In genomic region chr10:64118833-64119232, GRCm38 (mm10) we compare ENCODE assay signal across 19 mouse cellular contexts. TPM values are rescaled to one million over a fixed set of nuclear protein-coding genes. Genes with fewer than 3 reads are reported as not detected.
DNase-seq lines count a peak whose midpoint lies in the region.
"Had no signal": no experiment of that assay in that cellular context is flagged by ENCODE, and none has a peak within 500 bp of the region (broad histone marks: within the 10 kb centered on the region; RNA-seq: fewer than 3 reads in every experiment).

No protein-coding gene starts in this region.

- no peaks in the 10 kb centered on the region for H3K27me3 ChIP-seq in limb, embryonic 10.5 days (ENCODE audit: low read depth, poor library complexity, severe bottlenecking)
- H3K27me3 ChIP-seq: heart, embryonic 15.5 days; hindbrain, embryonic 13.5 days had no signal

- 87% methylated on average over 3 of the region's 3 CpGs for WGBS in limb, embryonic 10.5 days

- no peaks in the 10 kb centered on the region for H3K36me3 ChIP-seq in limb, embryonic 10.5 days
- H3K36me3 ChIP-seq: embryonic facial prominence, embryonic 10.5 days; heart, embryonic 15.5 days; hindbrain, embryonic 13.5 days had no signal

- DNase-seq in left cerebral cortex, postnatal 4 days, result peak; percentile 13
- no peak for DNase-seq in left cerebral cortex, adult 18-20 months (ENCODE audit: low spot score in 2 of 2)
- DNase-seq in cerebellum, adult 8-10 months, result peak; percentile 53
- peak; percentile 64 to 79 for DNase-seq in cerebellum, postnatal 14 days
- no peak for DNase-seq in limb, embryonic 10.5 days (ENCODE audit: low spot score)
- DNase-seq in spleen, postnatal 36 days (ENCODE audit: low spot score in 2 of 2), result no peak
- DNase-seq in adrenal gland, adult 8-10 months, result no peak
- DNase-seq: adrenal gland, postnatal 14 days; gastrocnemius, postnatal 14 days; heart, adult 2 months; heart, postnatal 14 days; kidney, adult 18-20 months had no signal

- intact Hi-C loops in left cerebral cortex, postnatal 4 days (cut with DNase I), result no loop called here

- no peaks in the 10 kb centered on the region for H3K4me1 ChIP-seq in limb, embryonic 10.5 days
- H3K4me1 ChIP-seq: embryonic facial prominence, embryonic 10.5 days; heart, embryonic 15.5 days had no signal

- H3K27ac ChIP-seq in limb, embryonic 10.5 days, result no peak overlapping the region
- H3K27ac ChIP-seq: embryonic facial prominence, embryonic 10.5 days; heart, adult 2 months; heart, embryonic 15.5 days; hindbrain, embryonic 13.5 days; hindbrain, postnatal 0 days had no signal

- H3K4me3 ChIP-seq in limb, embryonic 10.5 days, result no peak overlapping the region
- H3K4me3 ChIP-seq: embryonic facial prominence, embryonic 10.5 days; heart, adult 2 months; heart, embryonic 15.5 days; hindbrain, embryonic 13.5 days had no signal

- H3K9me3 ChIP-seq in limb, embryonic 10.5 days (replicated peaks), result no peaks in the 10 kb centered on the region
- H3K9me3 ChIP-seq: embryonic facial prominence, embryonic 10.5 days; heart, embryonic 15.5 days; hindbrain, embryonic 13.5 days had no signal

RNA-seq across cellular contexts. Expression of gene Lrrtm3, which starts 28.8 kb away (rescaled TPM):
- 10 to 100 TPM; 39.5 to 45.9 TPM for total RNA-seq in left cerebral cortex, postnatal 4 days (2021)
- 10 to 100 TPM; 62.4 to 76.0 TPM for total RNA-seq in left cerebral cortex, adult 18-20 months (2021)
- 0.06 and 0.53 TPM in 2 replicates for polyA plus RNA-seq in limb, embryonic 10.5 days (2016; fragmentation: Nextera tagmentation; extraction: Ambion mirVana)
- total RNA-seq in adrenal gland, adult 8-10 months (2022), result under 1 TPM; 0.58 to 0.65 (median 0.62) TPM
- total RNA-seq: hematopoietic stem cell, adult 5-6 weeks; MEL had no signal
- polyA plus RNA-seq: C2C12 had no signal

Comparison
In these comparisons a context has a peak if more than half of its experiments do, and no peak if none do; other contexts are left out.
1. DNase-seq: peak in left cerebral cortex, postnatal 4 days (single experiment), cerebellum, adult 8-10 months (single experiment) and cerebellum, postnatal 14 days (2 of 2); none in left cerebral cortex, adult 18-20 months (0 of 2), limb, embryonic 10.5 days (single experiment), spleen, postnatal 36 days (0 of 2) and adrenal gland, adult 8-10 months (single experiment).
2. RNA of gene Lrrtm3, which starts 28.8 kb away (total RNA-seq): 62.4 to 76.0 TPM in left cerebral cortex, adult 18-20 months and 39.5 to 45.9 TPM in left cerebral cortex, postnatal 4 days; 0.58 to 0.65 TPM in adrenal gland, adult 8-10 months; every median in the first group is over 10 times any median in the second.